Mouse (Mus musculus): ENCODE data around the gene Ncln. TPM values are rescaled to one million over a fixed set of nuclear protein-coding genes. Genes with fewer than 3 reads are reported as not detected.

The Ncln gene
- polyA plus RNA-seq, 1 experiment from 2014 or later: 99.0 TPM

- Histone ChIP-seq H3K36me3 (ENCODE audit: control insufficient read depth, insufficient read depth, low read length) (no peaks in the 10 kb centered on the region), H3K9me3 (ENCODE audit: control insufficient read depth, low read length) (no peaks in the 10 kb centered on the region), H3K4me1 (replicated peaks; ENCODE audit: control insufficient read depth, insufficient read depth, low read length) (no peaks in the 10 kb centered on the region), H3K9ac (ENCODE audit: low read length) (no peak overlapping the region), H3K4me2 (ENCODE audit: low read length) (no peak overlapping the region), H3K27me3 (replicated peaks; ENCODE audit: control insufficient read depth, insufficient read depth, low read length) (0 out of 2 replicates have a peak, but pooled peaks cover 7% of the 10 kb centered on the region), H3K4me3 (ENCODE audit: low read depth, low read length) (no peak overlapping the region), H3K27ac (ENCODE audit: low read depth) (no peak overlapping the region)
- ATAC-seq (replicated peaks; ENCODE audit: low FRiP score, low TSS enrichment, low read depth) (no peak), DNase-seq (ENCODE audit: low spot score) (no peak)
- 36% methylated on average over 6 of the region's 6 CpGs for whole genome bisulfite sequencing
Observed at GRCm38 (mm10) chr10:81507095-81507494, 10.9 kb upstream of the Ncln start.

GRCm38 (mm10) chr10:81505016-81505664 is 8.9 kb upstream of the Ncln start:
- 67% methylated on average over 15 of the region's 15 CpGs for WGBS
- H3K9me3 ChIP-seq (ENCODE audit: control insufficient read depth, low read length): no peaks in the 10 kb centered on the region
- H3K4me3 ChIP-seq (ENCODE audit: low read depth, low read length): no peak overlapping the region
- no peaks in the 10 kb centered on the region for H3K4me1 ChIP-seq (replicated peaks; ENCODE audit: control insufficient read depth, insufficient read depth, low read length)
- H3K9ac ChIP-seq (ENCODE audit: low read length): no peak overlapping the region
- ATAC-seq (replicated peaks; ENCODE audit: low FRiP score, low TSS enrichment, low read depth) (no peak), DNase-seq (ENCODE audit: low spot score) (no peak)
- 0 out of 2 replicates have a peak, but pooled peaks cover 5% of the 10 kb centered on the region for H3K27me3 ChIP-seq (replicated peaks; ENCODE audit: control insufficient read depth, insufficient read depth, low read length)
- no peaks in the 10 kb centered on the region for H3K36me3 ChIP-seq (ENCODE audit: control insufficient read depth, insufficient read depth, low read length)
- H3K4me2 ChIP-seq (ENCODE audit: low read length): no peak overlapping the region
- H3K27ac ChIP-seq (ENCODE audit: low read depth): no peak overlapping the region

DNA sequence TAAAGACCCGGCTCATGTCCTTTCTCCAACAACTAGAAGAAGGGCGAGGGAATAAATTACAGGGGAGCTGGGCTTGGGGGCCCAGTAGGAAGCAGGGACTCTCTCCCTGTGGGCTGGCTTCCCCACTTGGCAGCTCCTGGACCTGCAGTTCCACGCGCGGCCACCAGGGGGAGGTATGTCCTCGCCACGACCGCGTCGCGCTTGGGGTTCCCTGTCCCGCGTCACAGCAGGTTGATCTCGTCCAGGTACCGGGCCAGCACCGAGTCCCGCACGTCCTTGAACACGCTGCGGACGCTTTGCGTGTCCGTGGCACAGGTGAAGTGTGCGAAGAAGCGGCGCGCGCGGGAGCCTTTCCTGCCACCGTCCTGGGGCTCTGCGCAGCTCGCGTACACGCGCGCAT is 6.5 kb upstream of the Ncln start:
- H3K9ac ChIP-seq (ENCODE audit: low read length): no peak overlapping the region; the same call in 1 of the 2 replicates
- WGBS: 9% methylated on average over 36 of the region's 36 CpGs
- H3K9me3 ChIP-seq (ENCODE audit: control insufficient read depth, low read length): no peaks in the 10 kb centered on the region
- H3K4me3 ChIP-seq (ENCODE audit: low read depth, low read length): peak overlapping the region; percentile 25
- H3K36me3 ChIP-seq (ENCODE audit: control insufficient read depth, insufficient read depth, low read length): no peaks in the 10 kb centered on the region
- no peak overlapping the region for H3K27ac ChIP-seq (ENCODE audit: low read depth)
- DNase-seq (ENCODE audit: low spot score) (peak; percentile 98), ATAC-seq (replicated peaks; ENCODE audit: low FRiP score, low TSS enrichment, low read depth) (peak; percentile 47)
- peak overlapping the region; percentile 62 for H3K4me2 ChIP-seq (ENCODE audit: low read length)
- H3K27me3 ChIP-seq (replicated peaks; ENCODE audit: control insufficient read depth, insufficient read depth, low read length): 0 out of 2 replicates have a peak, but pooled peaks cover 5% of the 10 kb centered on the region
- no peaks in the 10 kb centered on the region for H3K4me1 ChIP-seq (replicated peaks; ENCODE audit: control insufficient read depth, insufficient read depth, low read length)

DNA sequence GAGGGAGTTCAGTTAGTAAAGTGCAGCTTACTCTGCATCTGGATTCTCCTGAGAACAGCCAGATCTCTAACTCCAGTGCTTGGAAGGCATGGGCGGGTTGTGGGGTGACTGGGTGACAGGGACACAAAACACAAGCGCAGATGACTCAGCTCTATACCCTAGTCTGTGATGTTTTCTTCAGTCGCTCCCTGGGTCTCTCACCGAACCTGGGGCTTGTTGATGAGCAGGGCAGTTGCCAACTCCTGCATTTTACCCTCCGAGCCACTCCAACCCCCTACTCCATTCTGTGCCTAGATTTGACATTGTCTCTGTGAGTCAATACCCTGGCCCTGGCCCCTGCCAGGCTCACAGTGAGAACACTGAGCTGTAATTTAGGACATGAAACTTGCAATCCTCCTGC is 5.7 kb upstream of the Ncln start:
- Histone ChIP-seq H3K27ac (ENCODE audit: low read depth) (no peak overlapping the region), H3K4me2 (ENCODE audit: low read length) (no peak overlapping the region), H3K36me3 (ENCODE audit: control insufficient read depth, insufficient read depth, low read length) (no peaks in the 10 kb centered on the region), H3K4me1 (replicated peaks; ENCODE audit: control insufficient read depth, insufficient read depth, low read length) (peaks cover 2% of the 10 kb centered on the region; the same call in 1 of the 2 replicates), H3K4me3 (ENCODE audit: low read depth, low read length) (no peak overlapping the region), H3K27me3 (replicated peaks; ENCODE audit: control insufficient read depth, insufficient read depth, low read length) (0 out of 2 replicates have a peak, but pooled peaks cover 5% of the 10 kb centered on the region), H3K9me3 (ENCODE audit: control insufficient read depth, low read length) (no peaks in the 10 kb centered on the region), H3K9ac (ENCODE audit: low read length) (no peak overlapping the region)
- DNase-seq (ENCODE audit: low spot score) (no peak), ATAC-seq (replicated peaks; ENCODE audit: low FRiP score, low TSS enrichment, low read depth) (no peak)
- WGBS: 78% methylated on average over 5 of the region's 5 CpGs

- 0 out of 2 replicates have a peak, but pooled peaks cover 5% of the 10 kb centered on the region for H3K27me3 ChIP-seq (replicated peaks; ENCODE audit: control insufficient read depth, insufficient read depth, low read length)
- no peak within 1 kb of the TSS for H3K27ac ChIP-seq (ENCODE audit: low read depth)
- H3K9me3 ChIP-seq (ENCODE audit: control insufficient read depth, low read length): no peaks in the 10 kb centered on the region
- no peaks in the 10 kb centered on the region for H3K36me3 ChIP-seq (ENCODE audit: control insufficient read depth, insufficient read depth, low read length)
- no peak for DNase-seq (ENCODE audit: low spot score)
- WGBS: 85% methylated on average over 2 of the region's 3 CpGs
- H3K4me3 ChIP-seq (ENCODE audit: low read depth, low read length): no peak within 1 kb of the TSS
- no peak within 1 kb of the TSS for H3K9ac ChIP-seq (ENCODE audit: low read length)
- ATAC-seq (replicated peaks; ENCODE audit: low FRiP score, low TSS enrichment, low read depth): no peak
- no peak within 1 kb of the TSS for H3K4me2 ChIP-seq (ENCODE audit: low read length)
- H3K4me1 ChIP-seq (replicated peaks; ENCODE audit: control insufficient read depth, insufficient read depth, low read length): peaks cover 8% of the 10 kb centered on the region
Observed at GRCm38 (mm10) chr10:81500032-81500431, 3.8 kb upstream of the Ncln start, which contains the start of gene S1pr4. Gene S1pr4, minus strand, starts transcription at chr10:81500132.

DNA sequence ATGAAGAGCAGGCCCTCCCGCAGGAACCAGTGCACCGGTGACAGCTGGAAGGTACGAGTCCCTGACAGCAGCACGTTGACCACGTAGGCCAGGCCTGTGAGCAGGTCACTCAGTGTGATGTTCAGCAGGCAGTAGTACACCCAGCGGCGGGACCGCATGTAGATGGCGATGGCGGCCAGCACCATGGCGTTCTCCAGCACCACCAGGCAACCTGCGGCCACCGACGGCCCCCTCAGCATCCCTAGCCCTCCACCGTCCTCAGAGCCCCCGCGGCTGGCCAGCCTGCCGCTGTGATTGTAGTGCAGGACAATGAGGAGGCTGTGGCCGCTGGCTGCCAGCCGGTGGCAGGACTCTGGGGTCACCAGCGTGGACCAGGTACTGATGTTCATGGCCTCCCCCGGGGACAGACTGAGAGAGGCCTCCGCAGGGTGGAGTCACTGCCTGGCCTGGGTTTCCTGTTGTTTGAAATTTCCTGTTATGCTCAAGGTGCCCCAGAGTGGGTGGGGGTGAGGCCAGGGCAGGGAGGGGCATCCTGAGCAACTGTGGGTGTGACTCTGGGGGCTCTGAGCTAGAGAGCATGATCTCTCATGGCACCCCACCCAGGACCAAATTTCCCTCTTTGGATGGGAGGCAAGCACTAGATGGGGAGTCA is 3.2 kb upstream of the Ncln start:
- H3K4me3 ChIP-seq (ENCODE audit: low read depth, low read length): no peak overlapping the region
- H3K9me3 ChIP-seq (ENCODE audit: control insufficient read depth, low read length): no peaks in the 10 kb centered on the region
- H3K27me3 ChIP-seq (replicated peaks; ENCODE audit: control insufficient read depth, insufficient read depth, low read length): 0 out of 2 replicates have a peak, but pooled peaks cover 5% of the 10 kb centered on the region
- H3K36me3 ChIP-seq (ENCODE audit: control insufficient read depth, insufficient read depth, low read length): no peaks in the 10 kb centered on the region
- H3K4me2 ChIP-seq (ENCODE audit: low read length): no peak overlapping the region
- DNase-seq (ENCODE audit: low spot score) (no peak), ATAC-seq (replicated peaks; ENCODE audit: low FRiP score, low TSS enrichment, low read depth) (no peak)
- H3K9ac ChIP-seq (ENCODE audit: low read length): no peak overlapping the region
- 72% methylated on average over 23 of the region's 23 CpGs for WGBS
- peaks cover 14% of the 10 kb centered on the region for H3K4me1 ChIP-seq (replicated peaks; ENCODE audit: control insufficient read depth, insufficient read depth, low read length)
- no peak overlapping the region for H3K27ac ChIP-seq (ENCODE audit: low read depth)

GRCm38 (mm10) chr10:81498316-81499249 is 2.4 kb upstream of the Ncln start:
- Histone ChIP-seq H3K27me3 (replicated peaks; ENCODE audit: control insufficient read depth, insufficient read depth, low read length) (0 out of 2 replicates have a peak, but pooled peaks cover 4% of the 10 kb centered on the region), H3K27ac (ENCODE audit: low read depth) (no peak overlapping the region), H3K4me1 (replicated peaks; ENCODE audit: control insufficient read depth, insufficient read depth, low read length) (peaks cover 18% of the 10 kb centered on the region), H3K9ac (ENCODE audit: low read length) (no peak overlapping the region), H3K36me3 (ENCODE audit: control insufficient read depth, insufficient read depth, low read length) (no peaks in the 10 kb centered on the region), H3K9me3 (ENCODE audit: control insufficient read depth, low read length) (no peaks in the 10 kb centered on the region), H3K4me3 (ENCODE audit: low read depth, low read length) (no peak overlapping the region), H3K4me2 (ENCODE audit: low read length) (no peak overlapping the region)
- WGBS: 85% methylated on average over 38 of the region's 38 CpGs
- no peak for ATAC-seq (replicated peaks; ENCODE audit: low FRiP score, low TSS enrichment, low read depth)
- DNase-seq (ENCODE audit: low spot score): no peak

Data from intestine, embryonic 14.5 days (tissue).